Mouse (Mus musculus) liver, postnatal 0 days (tissue): ENCODE measurements at regions not wholly inside any gene's neighbourhood (a gene's known extent, or its start where the extent isn't known, plus 50 kb on each side); places are given as distances from the start of the nearest gene placed in this dataset.
A peak's percentile ranks its signal among the peaks of the same experiment; 100 is the strongest.

Source experiments
- ATAC-seq: fragments of 200-750 bp; cut with Nextera tagmentation; 2 replicates; pipeline ENCODE4 v1.8.0; 2017; ENCODE audit warnings: mild to moderate bottlenecking, moderate library complexity
- DNase-seq: peaks from one replicate; pipeline ENCODE4 v3.0.0-alpha.2; 2016
- H3K27ac ChIP-seq: fragments of 300-500 bp; sonication (generic); 2 replicates; pipeline ENCODE4 v1.5.1; 2014; ENCODE audit warnings: antibody characterized with exemption, moderate library complexity, mild to moderate bottlenecking, low read depth
- H3K27me3 ChIP-seq: fragments of 300-500 bp; sonication (generic); 2 replicates; pipeline ENCODE4 v1.6.1; 2014; ENCODE audit warnings: low read length, control low read depth, mixed read lengths; ENCODE audit not compliant: insufficient read depth
- H3K36me3 ChIP-seq: fragments of 300-500 bp; sonication (generic); replicated peaks from 2 replicates; pipeline ENCODE4 v1.6.1; 2014; ENCODE audit warnings: mild to moderate bottlenecking, control low read depth, low read length, moderate library complexity, mixed read lengths; ENCODE audit not compliant: insufficient read depth
- H3K4me1 ChIP-seq: fragments of 300-500 bp; sonication (generic); 2 replicates; pipeline ENCODE4 v1.6.1; 2014; ENCODE audit warnings: antibody characterized with exemption, mild to moderate bottlenecking, control low read depth; ENCODE audit not compliant: insufficient read depth
- H3K4me2 ChIP-seq: fragments of 300-500 bp; sonication (generic); 2 replicates; pipeline ENCODE4 v1.6.1; 2014; ENCODE audit warnings: low read depth, mild to moderate bottlenecking, low read length, moderate library complexity, mixed read lengths
- H3K4me3 ChIP-seq: fragments of 300-500 bp; sonication (generic); 2 replicates; pipeline ENCODE4 v1.5.1; 2014; ENCODE audit warnings: low read depth, low read length
- H3K9ac ChIP-seq: fragments of 300-500 bp; sonication (generic); replicated peaks from 2 replicates; pipeline ENCODE4 v1.6.1; 2014; ENCODE audit warnings: mild to moderate bottlenecking, moderate library complexity
- H3K9me3 ChIP-seq: fragments of 300-500 bp; sonication (generic); 2 replicates; pipeline ENCODE4 v1.6.1; 2016; ENCODE audit warnings: mild to moderate bottlenecking, control low read depth, low read length, mixed read lengths
- CTCF ChIP-seq: sonication (generic); IDR thresholded peaks from 2 replicates; pipeline ENCODE4 v1.5.1; 2016; ENCODE audit warnings: antibody characterized with exemption, low read depth
- EP300 ChIP-seq: IDR thresholded peaks from 2 replicates; pipeline ENCODE4 v1.6.1; 2016; ENCODE audit warnings: antibody characterized with exemption, low read depth, mild to moderate bottlenecking
- WGBS: fragments of 180-500 bp; shearing (Covaris S2); extraction: QIAGEN DNeasy Blood & Tissue Kit; methylation state at CpG from one replicate; pipeline ENCODE4 v1.1.7; 2014; ENCODE audit not compliant: insufficient replicate concordance; 5-methylcytosine and 5-hydroxymethylcytosine counted together

GRCm38 (mm10) chr13:110529624-110530023 is 134.8 kb downstream of the Plk2 start:
- Histone ChIP-seq H3K9me3 (no peaks in the 10 kb centered on the region), H3K27ac (no peak overlapping the region), H3K36me3 (no peaks in the 10 kb centered on the region), H3K4me1 (no peaks in the 10 kb centered on the region), H3K4me2 (no peak overlapping the region), H3K4me3 (no peak overlapping the region), H3K9ac (no peak overlapping the region), H3K27me3 (no peaks in the 10 kb centered on the region)
- WGBS, result 72% methylated on average over 4 of the region's 4 CpGs
- TF ChIP-seq CTCF (no peak), EP300 (no peak)
- no peak for DNase-seq
- ATAC-seq, result peak; percentile 33; the same call in 1 of the 2 replicates

GRCm38 (mm10) chr13:110534320-110534764 is 139.5 kb downstream of the Plk2 start:
- TF ChIP-seq EP300, result peak; percentile 39; the same call in 1 of the 2 replicates
- TF ChIP-seq CTCF, result no peak
- 44% methylated on average over 7 of the region's 7 CpGs for whole genome bisulfite sequencing
- Histone ChIP-seq H3K9ac (no peak overlapping the region), H3K27ac (no peak overlapping the region), H3K9me3 (no peaks in the 10 kb centered on the region), H3K27me3 (no peaks in the 10 kb centered on the region), H3K36me3 (no peaks in the 10 kb centered on the region), H3K4me1 (0 out of 2 replicates have a peak, but pooled peaks cover 2% of the 10 kb centered on the region), H3K4me3 (no peak overlapping the region), H3K4me2 (no peak overlapping the region)
- DNase-seq (no peak), ATAC-seq (no peak)

- TF ChIP-seq CTCF (no peak), EP300 (no peak)
- H3K4me1 ChIP-seq, result 0 out of 2 replicates have a peak, but pooled peaks cover 2% of the 10 kb centered on the region
Observed at GRCm38 (mm10) chr13:110535785-110536184, 140.9 kb downstream of the Plk2 start.

GRCm38 (mm10) chr13:110537960-110538463 is 143.2 kb downstream of the Plk2 start:
- Histone ChIP-seq H3K4me1 (0 out of 2 replicates have a peak, but pooled peaks cover 2% of the 10 kb centered on the region), H3K4me3 (no peak overlapping the region), H3K27me3 (no peaks in the 10 kb centered on the region), H3K36me3 (no peaks in the 10 kb centered on the region), H3K27ac (0 out of 2 replicates have a peak overlapping the region, but pooled peaks have one; percentile 34), H3K4me2 (no peak overlapping the region), H3K9ac (no peak overlapping the region), H3K9me3 (no peaks in the 10 kb centered on the region)
- 38% methylated on average over 7 of the region's 7 CpGs for WGBS
- ATAC-seq, result peak; percentile 75
- DNase-seq, result peak; percentile 53
- peak; percentile 59 for TF ChIP-seq EP300
- no peak for TF ChIP-seq CTCF

More at GRCm38 (mm10) chr13:110535785-110536184, 140.9 kb downstream of the Plk2 start:
- no peak overlapping the region for H3K4me2 ChIP-seq
- ATAC-seq (no peak), DNase-seq (no peak)
- no peak overlapping the region for H3K9ac ChIP-seq
- H3K36me3 ChIP-seq, result no peaks in the 10 kb centered on the region
- WGBS, result 65% methylated on average over 2 of the region's 2 CpGs
- H3K4me3 ChIP-seq, result no peak overlapping the region
- no peak overlapping the region for H3K27ac ChIP-seq
- H3K27me3 ChIP-seq, result no peaks in the 10 kb centered on the region
- no peaks in the 10 kb centered on the region for H3K9me3 ChIP-seq

- no peaks in the 10 kb centered on the region for H3K9me3 ChIP-seq
- DNase-seq (no peak), ATAC-seq (no peak)
- H3K4me3 ChIP-seq, result no peak overlapping the region
- TF ChIP-seq CTCF (no peak), EP300 (no peak)
- H3K36me3 ChIP-seq, result no peaks in the 10 kb centered on the region
- no peak overlapping the region for H3K9ac ChIP-seq
- WGBS, result 83% methylated on average over 13 of the region's 13 CpGs
- H3K27ac ChIP-seq, result no peak overlapping the region
- H3K4me2 ChIP-seq, result no peak overlapping the region
- peaks cover 6% of the 10 kb centered on the region; the same call in 1 of the 2 replicates for H3K4me1 ChIP-seq
- no peaks in the 10 kb centered on the region for H3K27me3 ChIP-seq
Observed at GRCm38 (mm10) chr13:110540543-110541265, 145.9 kb downstream of the Plk2 start.

- peak; percentile 35 for ATAC-seq
- WGBS, result 81% methylated on average over 5 of the region's 5 CpGs
- Histone ChIP-seq H3K27me3 (no peaks in the 10 kb centered on the region), H3K4me1 (peaks cover 6% of the 10 kb centered on the region; the same call in 1 of the 2 replicates), H3K4me2 (no peak overlapping the region), H3K9ac (no peak overlapping the region), H3K36me3 (no peaks in the 10 kb centered on the region), H3K4me3 (no peak overlapping the region), H3K27ac (no peak overlapping the region), H3K9me3 (no peaks in the 10 kb centered on the region)
- no peak for DNase-seq
- TF ChIP-seq EP300 (no peak), CTCF (no peak)
Observed at GRCm38 (mm10) chr13:110541288-110542148, 146.7 kb downstream of the Plk2 start.
